Mouse (Mus musculus): ENCODE data around the gene Uqcr10.

The Uqcr10 gene

DNA sequence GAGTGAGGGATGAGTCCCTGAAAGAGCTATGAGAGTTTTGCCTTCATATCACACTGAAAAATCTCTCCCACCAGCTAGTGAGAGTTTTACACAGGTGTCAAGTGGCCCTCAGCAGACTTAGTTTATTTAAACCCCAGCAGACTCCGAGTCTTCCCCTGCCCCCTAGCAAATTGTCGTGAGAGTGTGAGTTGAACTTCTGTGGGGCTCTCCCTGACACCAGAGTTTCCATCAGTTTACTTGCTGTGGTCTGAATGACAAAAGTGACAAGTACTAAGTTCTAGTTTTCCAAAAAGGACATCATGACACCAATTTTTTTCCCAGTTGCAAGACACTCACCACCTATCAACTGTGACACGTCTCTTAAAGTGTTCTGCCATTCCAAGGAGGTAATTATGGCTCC, 16.3 kb downstream of the Uqcr10 start:
- no peaks in the 10 kb centered on the region for H3K9me3 ChIP-seq (ENCODE audit: low read length)
- H3K4me1 ChIP-seq (replicated peaks; ENCODE audit: low read depth, low read length): peaks cover 59% of the 10 kb centered on the region
- TF ChIP-seq NANOG (IDR thresholded peaks at IDR 0.05; ENCODE audit: borderline replicate concordance, low read length) (no peak), POU5F1 (IDR thresholded peaks at IDR 0.05; ENCODE audit: borderline replicate concordance, low read length) (no peak), CTCF (conservative IDR thresholded peaks at IDR 0.05; ENCODE audit: low read length) (no peak)
- H3K4me3 ChIP-seq (replicated peaks; ENCODE audit: low read length): no peak overlapping the region
- H3K36me3 ChIP-seq (ENCODE audit: insufficient read depth, low read length): peaks cover 24% of the 10 kb centered on the region
- no peaks in the 10 kb centered on the region for H3K27me3 ChIP-seq (ENCODE audit: insufficient read depth, low read length)

DNA sequence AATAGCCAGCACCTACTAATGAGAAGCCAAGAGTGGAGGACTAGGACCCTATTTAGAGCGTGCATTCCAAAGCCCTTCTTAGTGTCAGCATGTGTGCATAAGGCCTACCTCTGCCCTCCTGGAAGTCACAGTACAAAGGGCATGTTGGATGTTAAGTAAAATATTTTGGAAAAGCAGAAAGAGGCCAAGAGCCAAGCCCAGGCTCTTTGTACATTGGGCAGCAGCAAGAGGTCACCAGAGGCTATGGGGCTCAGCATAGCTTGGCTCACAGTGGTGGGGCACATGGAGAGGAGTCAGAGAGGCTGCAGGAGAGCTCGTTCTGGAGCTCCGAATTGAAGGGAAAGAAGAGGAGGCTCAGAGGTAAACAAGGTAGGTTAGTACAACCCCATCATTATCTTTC, 17.1 kb downstream of the Uqcr10 start:
- H3K36me3 ChIP-seq (ENCODE audit: insufficient read depth, low read length): peaks cover 32% of the 10 kb centered on the region
- no peaks in the 10 kb centered on the region for H3K27me3 ChIP-seq (ENCODE audit: insufficient read depth, low read length)
- H3K4me3 ChIP-seq (replicated peaks; ENCODE audit: low read length): no peak overlapping the region
- H3K4me1 ChIP-seq (replicated peaks; ENCODE audit: low read depth, low read length): peaks cover 54% of the 10 kb centered on the region
- TF ChIP-seq CTCF (conservative IDR thresholded peaks at IDR 0.05; ENCODE audit: low read length): no peak
- no peak for TF ChIP-seq POU5F1 (IDR thresholded peaks at IDR 0.05; ENCODE audit: borderline replicate concordance, low read length)
- H3K9me3 ChIP-seq (ENCODE audit: low read length): no peaks in the 10 kb centered on the region

DNA sequence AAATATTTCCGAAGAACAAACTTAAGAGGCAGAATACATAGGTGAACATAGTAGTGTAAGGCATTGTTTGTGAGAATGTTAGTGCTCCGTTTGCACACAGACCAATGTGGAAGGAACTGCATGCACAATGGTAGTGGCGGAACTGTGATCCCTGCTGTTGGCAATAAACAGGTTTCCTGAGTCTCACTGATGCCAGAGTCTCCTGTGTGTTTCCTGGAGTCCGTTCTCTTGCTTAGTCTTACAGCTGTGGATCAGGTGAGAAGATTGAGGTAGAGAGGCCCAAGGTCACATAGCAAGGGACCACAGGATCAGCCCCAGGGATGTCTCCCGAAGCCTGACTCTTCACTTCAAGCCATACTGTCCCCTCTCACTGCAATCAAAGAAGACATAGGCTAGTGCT, 18.6 kb downstream of the Uqcr10 start:
- Histone ChIP-seq H3K4me1 (replicated peaks; ENCODE audit: low read depth, low read length) (peaks cover 45% of the 10 kb centered on the region), H3K9me3 (ENCODE audit: low read length) (no peaks in the 10 kb centered on the region), H3K36me3 (ENCODE audit: insufficient read depth, low read length) (peaks cover 47% of the 10 kb centered on the region), H3K27me3 (ENCODE audit: insufficient read depth, low read length) (no peaks in the 10 kb centered on the region), H3K4me3 (replicated peaks; ENCODE audit: low read length) (no peak overlapping the region)
- no peak for TF ChIP-seq CTCF (conservative IDR thresholded peaks at IDR 0.05; ENCODE audit: low read length)
- TF ChIP-seq NANOG (IDR thresholded peaks at IDR 0.05; ENCODE audit: borderline replicate concordance, low read length): no peak
- TF ChIP-seq POU5F1 (IDR thresholded peaks at IDR 0.05; ENCODE audit: borderline replicate concordance, low read length): no peak

DNA sequence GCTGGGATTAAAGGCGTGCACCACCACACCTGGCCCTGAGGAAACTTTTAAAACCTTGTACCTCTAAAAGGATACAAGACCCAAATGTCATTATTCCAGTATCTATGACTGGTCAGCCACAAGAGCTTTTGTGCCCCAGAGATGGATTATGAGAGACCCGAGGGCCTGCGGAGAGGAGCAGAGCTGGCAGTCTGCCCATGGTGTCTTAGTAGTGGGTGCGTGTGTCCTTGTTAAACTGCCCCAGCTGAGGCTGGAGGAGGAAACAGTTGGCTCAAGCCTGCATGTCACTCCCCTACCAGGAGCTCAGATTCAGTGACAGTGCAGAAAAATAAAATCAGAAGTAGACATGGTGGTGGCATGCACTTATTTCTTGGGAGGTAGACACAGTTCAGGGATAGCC, 19.1 kb downstream of the Uqcr10 start:
- no peaks in the 10 kb centered on the region for H3K27me3 ChIP-seq (ENCODE audit: insufficient read depth, low read length)
- peaks cover 52% of the 10 kb centered on the region for H3K36me3 ChIP-seq (ENCODE audit: insufficient read depth, low read length)
- TF ChIP-seq POU5F1 (IDR thresholded peaks at IDR 0.05; ENCODE audit: borderline replicate concordance, low read length): no peak
- TF ChIP-seq CTCF (conservative IDR thresholded peaks at IDR 0.05; ENCODE audit: low read length): no peak
- TF ChIP-seq NANOG (IDR thresholded peaks at IDR 0.05; ENCODE audit: borderline replicate concordance, low read length): no peak
- peaks cover 47% of the 10 kb centered on the region for H3K4me1 ChIP-seq (replicated peaks; ENCODE audit: low read depth, low read length)
- H3K4me3 ChIP-seq (replicated peaks; ENCODE audit: low read length): no peak overlapping the region
- H3K9me3 ChIP-seq (ENCODE audit: low read length): no peaks in the 10 kb centered on the region

DNA sequence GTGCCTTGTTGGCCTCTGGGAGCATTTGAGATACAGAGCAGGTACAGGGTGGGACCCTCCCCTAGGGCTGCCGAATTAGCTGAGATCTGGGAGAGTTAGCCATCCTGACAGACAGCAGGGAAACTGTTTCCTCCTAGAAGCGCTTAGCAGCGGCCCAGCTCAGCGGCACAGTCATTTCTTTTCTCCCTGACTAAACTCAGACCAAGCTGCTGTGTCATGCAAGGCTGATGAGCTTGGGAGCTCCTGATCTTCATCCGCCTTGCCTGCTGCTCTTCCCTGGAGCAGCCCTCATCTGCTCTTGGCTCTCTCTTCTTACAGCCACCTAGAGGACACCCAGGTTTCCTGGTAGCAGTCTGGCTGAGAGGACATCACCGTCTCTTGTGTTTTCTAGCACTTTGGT, 20.0 kb downstream of the Uqcr10 start:
- no peaks in the 10 kb centered on the region for H3K27me3 ChIP-seq (ENCODE audit: insufficient read depth, low read length)
- no peaks in the 10 kb centered on the region for H3K9me3 ChIP-seq (ENCODE audit: low read length)
- H3K4me3 ChIP-seq (replicated peaks; ENCODE audit: low read length): no peak overlapping the region
- H3K4me1 ChIP-seq (replicated peaks; ENCODE audit: low read depth, low read length): peaks cover 51% of the 10 kb centered on the region
- H3K36me3 ChIP-seq (ENCODE audit: insufficient read depth, low read length): peaks cover 59% of the 10 kb centered on the region
- no peak for TF ChIP-seq POU5F1 (IDR thresholded peaks at IDR 0.05; ENCODE audit: borderline replicate concordance, low read length)
- TF ChIP-seq CTCF (conservative IDR thresholded peaks at IDR 0.05; ENCODE audit: low read length): no peak
- TF ChIP-seq NANOG (IDR thresholded peaks at IDR 0.05; ENCODE audit: borderline replicate concordance, low read length): no peak

DNA sequence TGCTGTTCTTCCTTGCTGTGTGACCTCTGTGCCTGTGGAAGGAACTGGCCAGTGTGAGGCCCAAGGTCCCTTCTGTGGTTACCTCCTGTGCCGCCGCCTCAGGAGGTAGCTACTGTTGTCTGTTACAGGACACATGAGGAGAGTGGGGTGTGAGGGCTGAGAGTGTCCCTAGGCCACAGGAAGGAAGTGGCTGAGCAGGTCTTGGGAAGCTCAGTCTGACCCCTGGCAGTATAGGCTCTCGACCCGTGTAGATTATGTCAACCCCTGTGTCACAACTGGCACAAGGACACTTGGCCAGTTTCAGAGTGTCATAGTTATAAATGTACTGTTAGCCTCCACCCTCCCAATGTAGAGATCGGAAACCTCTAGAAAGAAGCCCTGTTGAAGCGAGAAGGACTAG, 20.6 kb downstream of the Uqcr10 start:
- H3K9me3 ChIP-seq (ENCODE audit: low read length): no peaks in the 10 kb centered on the region
- peaks cover 62% of the 10 kb centered on the region for H3K36me3 ChIP-seq (ENCODE audit: insufficient read depth, low read length)
- H3K4me3 ChIP-seq (replicated peaks; ENCODE audit: low read length): no peak overlapping the region
- TF ChIP-seq NANOG (IDR thresholded peaks at IDR 0.05; ENCODE audit: borderline replicate concordance, low read length) (no peak), POU5F1 (IDR thresholded peaks at IDR 0.05; ENCODE audit: borderline replicate concordance, low read length) (no peak), CTCF (conservative IDR thresholded peaks at IDR 0.05; ENCODE audit: low read length) (no peak)
- H3K4me1 ChIP-seq (replicated peaks; ENCODE audit: low read depth, low read length): peaks cover 50% of the 10 kb centered on the region
- H3K27me3 ChIP-seq (ENCODE audit: insufficient read depth, low read length): no peaks in the 10 kb centered on the region

DNA sequence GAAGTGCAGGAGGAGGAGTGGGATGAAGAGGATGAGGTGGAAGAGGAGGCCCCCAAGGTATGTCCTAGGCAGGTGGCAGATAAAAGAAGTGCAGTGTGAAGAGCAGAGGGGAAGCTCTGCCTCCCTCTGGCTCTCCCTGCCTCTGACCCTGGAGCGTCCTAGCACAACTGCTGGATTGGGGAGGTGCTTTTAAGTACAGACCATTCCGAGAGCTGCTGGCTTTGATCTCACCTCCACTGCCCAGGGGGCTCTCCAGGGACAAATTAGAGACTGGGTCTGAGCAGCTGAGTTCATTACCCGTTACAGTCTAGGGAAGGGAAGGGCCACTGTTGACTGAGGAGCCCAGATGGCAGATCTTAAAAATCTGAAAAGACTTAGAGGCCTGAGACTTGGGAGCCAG, 24.0 kb downstream of the Uqcr10 start:
- TF ChIP-seq NANOG (IDR thresholded peaks at IDR 0.05; ENCODE audit: borderline replicate concordance, low read length) (no peak), POU5F1 (IDR thresholded peaks at IDR 0.05; ENCODE audit: borderline replicate concordance, low read length) (no peak), CTCF (conservative IDR thresholded peaks at IDR 0.05; ENCODE audit: low read length) (no peak)

DNA sequence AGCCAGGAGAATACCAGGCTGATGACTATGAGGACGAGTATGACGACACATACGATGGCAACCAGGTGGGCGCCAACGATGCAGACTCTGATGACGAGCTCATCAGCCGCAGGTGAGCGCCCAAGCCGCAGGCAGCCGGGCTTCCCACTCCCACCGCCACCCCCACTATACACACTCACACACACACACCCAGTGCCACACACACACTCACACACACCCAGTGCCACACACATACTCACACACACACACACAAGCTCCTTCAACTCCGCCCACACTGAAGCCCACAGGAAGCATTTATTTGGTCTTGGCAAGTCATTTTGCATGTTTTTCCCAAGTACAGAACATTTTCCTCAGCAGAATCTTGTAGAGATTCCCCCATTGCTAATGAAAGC, 24.7 kb downstream of the Uqcr10 start:
- H3K9me3 ChIP-seq (ENCODE audit: low read length): no peaks in the 10 kb centered on the region
- peaks cover 91% of the 10 kb centered on the region for H3K36me3 ChIP-seq (ENCODE audit: insufficient read depth, low read length)
- no peak overlapping the region for H3K4me3 ChIP-seq (replicated peaks; ENCODE audit: low read length)
- peaks cover 61% of the 10 kb centered on the region for H3K4me1 ChIP-seq (replicated peaks; ENCODE audit: low read depth, low read length)
- H3K27me3 ChIP-seq (ENCODE audit: insufficient read depth, low read length): no peaks in the 10 kb centered on the region
- TF ChIP-seq POU5F1 (IDR thresholded peaks at IDR 0.05; ENCODE audit: borderline replicate concordance, low read length) (no peak), CTCF (conservative IDR thresholded peaks at IDR 0.05; ENCODE audit: low read length) (no peak), NANOG (IDR thresholded peaks at IDR 0.05; ENCODE audit: borderline replicate concordance, low read length) (no peak)

More for the DNA sequence above, 24.0 kb downstream of the Uqcr10 start:
- Histone ChIP-seq H3K27me3 (ENCODE audit: insufficient read depth, low read length) (no peaks in the 10 kb centered on the region), H3K4me3 (replicated peaks; ENCODE audit: low read length) (no peak overlapping the region), H3K36me3 (ENCODE audit: insufficient read depth, low read length) (peaks cover 90% of the 10 kb centered on the region), H3K4me1 (replicated peaks; ENCODE audit: low read depth, low read length) (peaks cover 63% of the 10 kb centered on the region), H3K9me3 (ENCODE audit: low read length) (no peaks in the 10 kb centered on the region)

DNA sequence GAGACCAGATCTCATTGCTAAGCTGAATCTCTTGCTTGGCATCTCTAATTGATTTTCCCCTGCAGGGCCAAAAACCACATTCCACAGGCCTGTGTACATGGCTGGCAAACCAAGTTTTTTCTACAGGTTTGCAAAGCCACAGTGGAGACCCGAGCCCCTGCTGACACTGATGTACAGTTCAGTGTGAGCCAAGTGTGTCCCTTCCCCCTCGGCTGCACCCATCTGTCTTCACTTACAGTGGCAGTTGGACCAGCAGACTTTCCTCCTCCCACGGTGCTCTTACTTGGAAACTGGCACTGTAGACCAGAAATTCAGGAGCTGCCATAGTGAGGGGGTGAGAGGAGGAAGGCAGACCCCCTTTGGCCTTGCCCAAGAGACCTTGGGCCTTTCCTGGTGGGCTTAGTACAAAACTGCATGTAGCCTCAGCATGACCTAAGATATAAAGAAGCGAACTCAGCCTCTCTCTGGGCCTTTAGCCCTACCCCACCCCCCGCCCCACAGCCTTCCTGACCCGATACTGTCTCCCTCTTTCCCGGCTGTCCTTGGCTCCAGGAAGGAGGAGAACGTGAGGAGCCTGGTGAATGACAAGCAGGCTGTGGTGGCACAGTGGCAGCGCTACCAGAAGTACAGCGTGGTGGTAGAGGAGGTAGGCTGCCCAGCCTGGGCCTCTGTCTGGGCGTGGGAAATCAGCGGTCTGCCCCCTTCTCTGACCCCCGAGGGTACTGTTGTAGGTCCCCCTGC, 25.3 kb downstream of the Uqcr10 start:
- no peak for TF ChIP-seq NANOG (IDR thresholded peaks at IDR 0.05; ENCODE audit: borderline replicate concordance, low read length)
- no peak for TF ChIP-seq CTCF (conservative IDR thresholded peaks at IDR 0.05; ENCODE audit: low read length)
- TF ChIP-seq POU5F1 (IDR thresholded peaks at IDR 0.05; ENCODE audit: borderline replicate concordance, low read length): no peak
- H3K36me3 ChIP-seq (ENCODE audit: insufficient read depth, low read length): peaks cover 91% of the 10 kb centered on the region
- H3K27me3 ChIP-seq (ENCODE audit: insufficient read depth, low read length): no peaks in the 10 kb centered on the region
- no peaks in the 10 kb centered on the region for H3K9me3 ChIP-seq (ENCODE audit: low read length)
- H3K4me1 ChIP-seq (replicated peaks; ENCODE audit: low read depth, low read length): peaks cover 55% of the 10 kb centered on the region
- no peak overlapping the region for H3K4me3 ChIP-seq (replicated peaks; ENCODE audit: low read length)
